Mouse (Mus musculus) C2C12 (cell line): ENCODE results near the gene Boc. TPM values are rescaled to one million over a fixed set of nuclear protein-coding genes. Genes with fewer than 3 reads are reported as not detected.
A peak's percentile ranks its signal among the peaks of the same experiment; 100 is the strongest.

Source experiments
- H3K27me3 ChIP-seq: one replicate; pipeline ENCODE4 v1.6.1; 2011; ENCODE audit not compliant: control insufficient read depth, insufficient read depth, insufficient read length
- H3K36me3 ChIP-seq: one replicate; pipeline ENCODE4 v1.6.1; 2011; ENCODE audit not compliant: control insufficient read depth, insufficient read depth
- H3K4me3 ChIP-seq: one replicate; pipeline ENCODE4 v1.5.1; 2011; ENCODE audit warnings: mild to moderate bottlenecking, control low read depth; ENCODE audit not compliant: poor library complexity, insufficient read depth, severe bottlenecking
- H3K79me2 ChIP-seq: one replicate; pipeline ENCODE4 v1.6.1; 2011; ENCODE audit not compliant: control insufficient read depth, insufficient read depth
- H3K79me3 ChIP-seq: one replicate; pipeline ENCODE4 v1.6.1; 2011; ENCODE audit warnings: low read depth, control low read depth
- H3ac ChIP-seq: one replicate; pipeline ENCODE3; 2011; ENCODE audit warnings: low read depth; ENCODE audit not compliant: control insufficient read depth, insufficient read length
- CEBPB ChIP-seq: IDR thresholded peaks from one replicate; pipeline ENCODE4 v1.6.1; 2011; ENCODE audit warnings: low read depth, mild to moderate bottlenecking, control low read depth, moderate library complexity
- CTCF ChIP-seq: IDR thresholded peaks from one replicate; pipeline ENCODE4 v1.5.1; 2011; ENCODE audit not compliant: control insufficient read depth, insufficient read depth, insufficient read length
- FOSL1 ChIP-seq: IDR thresholded peaks from one replicate; pipeline ENCODE4 v1.8.0; 2011; ENCODE audit warnings: mild to moderate bottlenecking, low read length; ENCODE audit not compliant: poor library complexity, insufficient read depth, severe bottlenecking
- MAX ChIP-seq: IDR thresholded peaks from one replicate; pipeline ENCODE4 v1.6.1; 2011; ENCODE audit warnings: mild to moderate bottlenecking, control low read depth
- MYOD1 ChIP-seq: IDR thresholded peaks from one replicate; pipeline ENCODE4 v1.6.1; 2011; ENCODE audit warnings: low read depth; ENCODE audit not compliant: control insufficient read depth, insufficient read length
- MYOG ChIP-seq: IDR thresholded peaks from one replicate; pipeline ENCODE4 v1.6.1; 2011; ENCODE audit not compliant: control insufficient read depth, insufficient read length; ENCODE audit errors: extremely low read depth
- USF1 ChIP-seq: IDR thresholded peaks from one replicate; pipeline ENCODE4 v1.6.1; 2011; ENCODE audit warnings: low read depth, mild to moderate bottlenecking, control low read depth, moderate library complexity
- polyA plus RNA-seq: library from polyadenylated mRNA; unstranded; fragments of >200 nt; fragmentation: generic; extraction: Trizol; gene quantifications from one replicate; pipeline ENCODE4 v1.2.1, GENCODE M21; 2012; ENCODE audit warnings: missing spikeins

Gene Boc
- polyA plus RNA-seq, 1 experiment, result 4.4 TPM

DNA sequence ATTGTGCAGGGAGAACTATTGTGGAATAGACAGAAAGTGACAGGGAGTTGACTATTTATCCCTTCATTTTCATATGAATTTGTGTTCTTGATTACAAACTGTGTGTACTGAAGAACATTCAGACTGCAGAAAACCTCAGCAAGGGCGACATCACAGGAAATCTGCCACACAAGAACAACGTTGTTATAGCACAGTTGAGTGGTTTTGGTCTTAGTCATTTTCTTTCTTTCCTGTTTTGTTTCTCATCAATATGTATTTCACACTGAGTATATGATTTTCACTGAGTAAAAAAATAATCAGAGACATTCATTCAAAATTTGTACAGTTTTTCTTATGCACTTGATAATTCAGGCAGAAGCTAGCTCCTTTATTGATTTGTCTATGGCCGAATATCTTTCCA, 3.4 kb upstream of the Boc start:
- TF ChIP-seq MYOD1, result no peak
- no peak for TF ChIP-seq USF1
- TF ChIP-seq MAX, result no peak
- no peak for TF ChIP-seq MYOG
- TF ChIP-seq CEBPB, result no peak
- TF ChIP-seq CTCF, result no peak
- H3K4me3 ChIP-seq, result no peak overlapping the region
- no peak overlapping the region for H3ac ChIP-seq
- H3K79me2 ChIP-seq, result no peaks in the 10 kb centered on the region
- H3K36me3 ChIP-seq, result no peaks in the 10 kb centered on the region
- peaks cover 6% of the 10 kb centered on the region for H3K27me3 ChIP-seq
- H3K79me3 ChIP-seq, result no peaks in the 10 kb centered on the region

DNA sequence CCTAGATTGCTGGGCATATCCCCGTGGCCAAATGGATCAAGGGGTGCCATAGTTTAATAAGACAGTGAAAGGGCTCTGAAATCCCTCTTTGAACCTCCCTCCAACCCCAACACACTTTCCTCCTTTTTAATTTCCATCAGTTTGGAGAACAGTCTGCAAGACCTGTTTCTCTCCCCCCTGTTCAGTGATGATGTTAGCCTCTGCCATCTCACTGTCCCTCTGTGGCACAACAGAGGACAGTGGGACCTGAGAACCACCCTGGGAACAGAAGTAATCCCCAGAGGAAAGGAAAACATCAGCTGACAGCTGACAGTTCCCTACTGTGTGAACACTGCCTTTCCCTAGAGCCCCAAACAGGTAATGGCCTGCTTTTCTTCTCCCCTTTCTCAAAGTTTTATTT, 1.5 kb upstream of the Boc start:
- Histone ChIP-seq H3K79me3 (no peaks in the 10 kb centered on the region), H3ac (no peak overlapping the region), H3K27me3 (no peaks in the 10 kb centered on the region), H3K4me3 (no peak overlapping the region), H3K36me3 (no peaks in the 10 kb centered on the region), H3K79me2 (no peaks in the 10 kb centered on the region)
- TF ChIP-seq FOSL1 (no peak), CEBPB (no peak), MYOG (no peak), MYOD1 (no peak), CTCF (no peak), USF1 (no peak), MAX (no peak)

DNA sequence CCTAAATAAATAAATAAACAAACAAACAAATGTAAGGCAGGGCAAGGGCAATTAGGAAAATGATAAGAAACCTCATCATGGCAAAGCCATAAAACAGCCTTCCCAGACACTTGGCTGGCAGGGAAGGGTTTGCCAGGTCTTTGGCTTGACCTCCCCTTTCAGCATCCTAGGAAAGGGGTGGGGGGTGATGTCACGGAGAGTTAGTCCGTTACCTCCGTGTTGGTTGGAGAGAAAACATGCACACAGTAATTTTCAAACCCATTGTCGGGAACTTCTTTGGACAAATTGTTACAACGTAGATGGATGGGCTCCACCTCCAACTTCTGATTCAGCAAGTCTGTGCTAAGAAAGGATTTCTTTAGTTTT, 616 bp upstream of the Boc start:
- H3K27me3 ChIP-seq, result no peaks in the 10 kb centered on the region
- no peak overlapping the region for H3K4me3 ChIP-seq
- H3K79me2 ChIP-seq, result no peaks in the 10 kb centered on the region
- no peaks in the 10 kb centered on the region for H3K36me3 ChIP-seq
- no peaks in the 10 kb centered on the region for H3K79me3 ChIP-seq
- no peak overlapping the region for H3ac ChIP-seq
- no peak for TF ChIP-seq CTCF
- no peak for TF ChIP-seq FOSL1
- no peak for TF ChIP-seq MYOG
- no peak for TF ChIP-seq MAX
- no peak for TF ChIP-seq USF1

DNA sequence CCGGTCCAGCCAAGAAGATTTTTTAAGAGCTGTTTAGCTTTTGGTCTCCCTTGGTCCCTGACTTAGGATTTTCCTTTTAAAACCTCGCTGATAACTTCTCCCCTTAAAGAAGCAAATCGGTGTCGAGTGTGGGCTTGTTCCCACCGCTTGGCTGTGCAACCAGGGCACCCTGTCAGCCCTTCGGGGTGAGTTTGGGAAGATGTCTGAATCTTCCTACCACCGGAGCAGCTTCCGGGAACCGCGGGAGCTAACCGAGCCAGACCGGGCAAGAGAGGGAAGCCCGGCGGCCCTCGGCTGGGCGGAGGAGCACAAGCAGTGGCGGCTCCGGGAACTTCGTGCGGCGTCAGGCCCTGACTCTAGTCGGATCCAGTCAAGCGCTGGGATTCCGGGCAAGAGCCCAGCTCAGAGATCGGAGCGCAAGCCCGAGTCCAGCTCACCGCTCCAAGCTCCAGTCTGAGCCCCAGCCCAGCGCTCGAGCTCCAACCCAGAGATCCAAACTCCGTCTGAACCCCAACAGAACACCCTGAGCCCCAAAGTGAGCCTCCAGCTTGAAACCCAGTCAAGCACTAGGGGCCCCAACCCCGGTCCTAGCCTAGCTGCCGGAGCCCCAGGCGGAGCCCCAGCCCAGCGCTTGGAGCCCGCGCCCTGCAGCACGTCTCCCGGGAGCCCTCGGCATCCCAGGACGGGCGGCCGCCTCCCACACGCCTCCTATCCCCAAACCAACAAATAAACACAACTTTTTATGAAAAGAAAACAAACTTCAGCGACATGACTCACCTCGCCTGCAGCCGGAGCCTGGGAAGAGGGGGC, 831 bp downstream of the Boc start:
- no peak for TF ChIP-seq MYOG
- TF ChIP-seq FOSL1, result no peak
- TF ChIP-seq CTCF, result no peak
- no peak for TF ChIP-seq MYOD1
- no peaks in the 10 kb centered on the region for H3K79me2 ChIP-seq
- H3ac ChIP-seq, result peak overlapping the region; percentile 69
- H3K79me3 ChIP-seq, result no peaks in the 10 kb centered on the region
- H3K4me3 ChIP-seq, result peak overlapping the region; percentile 42
- no peaks in the 10 kb centered on the region for H3K27me3 ChIP-seq
- H3K36me3 ChIP-seq, result no peaks in the 10 kb centered on the region

DNA sequence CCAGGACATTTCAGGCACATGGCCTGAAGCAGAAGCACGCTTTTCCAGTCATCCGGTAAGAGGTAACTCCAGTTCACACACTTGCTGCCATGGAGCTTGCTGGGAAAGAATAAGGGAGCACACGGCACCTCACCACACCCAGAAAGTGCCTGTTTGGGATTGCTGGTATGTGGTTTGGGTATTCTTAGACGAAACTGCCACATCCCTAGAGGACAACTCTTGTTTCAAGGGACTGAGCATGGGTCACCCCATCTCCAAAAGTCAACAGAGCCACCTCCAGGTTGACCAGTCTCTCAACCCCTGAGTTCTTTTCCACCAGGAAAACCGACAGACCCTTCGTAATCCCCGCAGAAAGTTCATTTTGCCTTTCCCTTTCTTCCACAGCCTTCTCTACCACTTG, 1.6 kb downstream of the Boc start:
- Histone ChIP-seq H3K79me3 (no peaks in the 10 kb centered on the region), H3ac (no peak overlapping the region), H3K36me3 (no peaks in the 10 kb centered on the region), H3K27me3 (no peaks in the 10 kb centered on the region), H3K4me3 (no peak overlapping the region), H3K79me2 (no peaks in the 10 kb centered on the region)
- TF ChIP-seq USF1, result no peak
- no peak for TF ChIP-seq CEBPB
- no peak for TF ChIP-seq CTCF
- no peak for TF ChIP-seq MAX
- TF ChIP-seq MYOG, result no peak
- TF ChIP-seq FOSL1, result no peak
- TF ChIP-seq MYOD1, result no peak
